Mouse (Mus musculus) lung, adult 2 months (tissue): ENCODE data around the gene Armc2. TPM values are rescaled to one million over a fixed set of nuclear protein-coding genes. Genes with fewer than 3 reads are reported as not detected.

Experiments
- DNase-seq: peaks from one replicate; pipeline ENCODE4 v3.0.0; 2022
- H3K4me1 ChIP-seq: fragments of 200-500 bp; 2 replicates; pipeline ENCODE4 v1.6.1; 2011; ENCODE audit warnings: low read length; ENCODE audit not compliant: control insufficient read depth, insufficient read depth
- H3K4me3 ChIP-seq: fragments of 200-500 bp; replicated peaks from 2 replicates; pipeline ENCODE3; 2011; ENCODE audit warnings: low read depth, mild to moderate bottlenecking, control low read depth, low read length; ENCODE audit errors: extremely low read depth
- CTCF ChIP-seq: fragments of 200-500 bp; IDR thresholded peaks from 2 replicates; pipeline ENCODE4 v1.5.1; 2011; ENCODE audit warnings: mild to moderate bottlenecking, low read length, control low read depth; ENCODE audit not compliant: insufficient read depth
- POLR2A ChIP-seq: fragments of 200-500 bp; IDR thresholded peaks from 2 replicates; pipeline ENCODE4 v1.6.1; 2011; ENCODE audit warnings: low read depth, mild to moderate bottlenecking, control low read depth, low read length, borderline replicate concordance; ENCODE audit errors: extremely low read depth
- WGBS: fragments of 180-500 bp; shearing (Covaris S2); methylation state at CpG from one replicate; pipeline ENCODE4 v1.1.7; 2018; 5-methylcytosine and 5-hydroxymethylcytosine counted together
- polyA plus RNA-seq: library from polyadenylated mRNA; depleted of rRNA; stranded (reverse); fragments of >200 nt; gene quantifications from 2 replicates; pipeline ENCODE4 v1.2.3, GENCODE M21; 2012; rRNA removed

Armc2 gene
- polyA plus RNA-seq, 1 experiment = 1.5 TPM

DNA sequence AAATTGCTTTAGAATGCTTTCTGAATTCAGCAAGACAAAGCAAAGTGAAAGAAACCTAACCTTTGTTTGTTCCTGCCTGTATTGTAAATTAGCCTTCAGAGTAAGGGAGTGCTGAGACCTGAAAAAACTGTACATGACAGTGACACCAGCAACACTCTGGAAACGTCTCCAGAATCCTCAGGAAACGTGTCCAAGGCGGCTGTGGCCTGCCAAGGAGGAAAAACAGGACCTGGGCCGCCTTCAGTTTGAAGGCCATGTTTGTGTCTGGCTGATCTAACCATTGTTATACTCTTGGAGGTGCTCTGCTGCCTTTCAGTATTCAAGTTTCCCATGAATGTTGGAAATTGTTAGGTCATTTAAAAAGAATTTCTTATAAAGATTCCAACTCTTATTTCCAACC lies 138.0 kb downstream of the Armc2 start:
- DNase-seq = no peak
- TF ChIP-seq CTCF (no peak), POLR2A (no peak)
- H3K4me3 ChIP-seq = no peak overlapping the region
- peaks cover 4% of the 10 kb centered on the region; the same call in 1 of the 2 replicates for H3K4me1 ChIP-seq
- WGBS = 32% methylated on average over 4 of the region's 4 CpGs

- TF ChIP-seq POLR2A (no peak), CTCF (no peak)
- DNase-seq = no peak
- Histone ChIP-seq H3K4me3 (no peak overlapping the region), H3K4me1 (peaks cover 4% of the 10 kb centered on the region; the same call in 1 of the 2 replicates)
- 62% methylated on average over 1 of the region's 1 CpGs for WGBS
Measured at GRCm38 (mm10) chr10:41879675-41880074, 138.6 kb downstream of the Armc2 start.

DNA sequence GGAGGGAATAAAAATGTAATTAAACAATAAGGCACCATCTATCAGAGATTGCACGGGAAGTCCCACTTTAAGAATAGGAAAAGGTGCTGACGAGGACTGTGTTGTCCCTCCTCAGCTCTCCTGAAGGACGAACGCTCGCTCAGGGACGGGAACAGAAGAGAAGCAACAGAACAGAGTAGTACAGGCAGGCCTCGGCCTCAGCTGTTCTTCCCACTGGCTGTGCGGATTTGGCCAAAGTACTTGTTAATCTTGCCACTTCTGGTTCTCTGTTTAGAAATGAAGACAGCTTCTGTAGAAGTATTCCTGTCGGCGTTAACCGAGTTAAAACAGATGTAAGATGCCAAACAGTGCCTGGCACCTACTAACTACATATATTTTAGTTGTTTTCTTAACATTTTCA lies 139.9 kb downstream of the Armc2 start:
- no peak for DNase-seq
- TF ChIP-seq CTCF (no peak), POLR2A (no peak)
- WGBS = 92% methylated on average over 11 of the region's 11 CpGs
- H3K4me1 ChIP-seq = peaks cover 2% of the 10 kb centered on the region; the same call in 1 of the 2 replicates
- H3K4me3 ChIP-seq = no peak overlapping the region

DNA sequence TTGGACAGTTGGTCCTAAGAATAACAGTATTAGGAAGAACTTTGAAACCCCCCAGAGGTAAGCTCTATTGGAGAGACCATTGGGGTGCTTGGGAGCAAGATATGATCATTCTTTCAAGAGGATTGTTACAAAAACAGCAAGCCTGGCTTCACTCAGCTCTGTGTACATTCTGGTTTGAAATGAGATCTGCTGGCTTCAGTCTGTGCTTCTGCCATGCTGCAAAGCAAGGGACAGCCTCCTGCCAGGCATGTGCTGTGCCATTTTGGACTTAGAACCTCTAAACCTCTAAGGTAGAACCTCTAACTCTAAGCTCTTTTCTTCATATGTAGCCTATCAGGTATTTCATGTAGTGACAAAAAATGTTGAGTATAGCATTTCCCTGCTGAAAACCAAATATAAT lies 142.6 kb downstream of the Armc2 start:
- TF ChIP-seq POLR2A = no peak
- TF ChIP-seq CTCF = no peak
- H3K4me3 ChIP-seq = no peak overlapping the region
- no peak for DNase-seq

GRCm38 (mm10) chr10:41871564-41871963 lies 146.7 kb downstream of the Armc2 start:
- no peak for TF ChIP-seq POLR2A
- TF ChIP-seq CTCF = no peak
- WGBS = 54% methylated on average over 2 of the region's 2 CpGs
- Histone ChIP-seq H3K4me1 (peaks cover 2% of the 10 kb centered on the region; the same call in 1 of the 2 replicates), H3K4me3 (no peak overlapping the region)
- no peak for DNase-seq

More for the DNA sequence above, 142.6 kb downstream of the Armc2 start:
- no peaks in the 10 kb centered on the region for H3K4me1 ChIP-seq

DNA sequence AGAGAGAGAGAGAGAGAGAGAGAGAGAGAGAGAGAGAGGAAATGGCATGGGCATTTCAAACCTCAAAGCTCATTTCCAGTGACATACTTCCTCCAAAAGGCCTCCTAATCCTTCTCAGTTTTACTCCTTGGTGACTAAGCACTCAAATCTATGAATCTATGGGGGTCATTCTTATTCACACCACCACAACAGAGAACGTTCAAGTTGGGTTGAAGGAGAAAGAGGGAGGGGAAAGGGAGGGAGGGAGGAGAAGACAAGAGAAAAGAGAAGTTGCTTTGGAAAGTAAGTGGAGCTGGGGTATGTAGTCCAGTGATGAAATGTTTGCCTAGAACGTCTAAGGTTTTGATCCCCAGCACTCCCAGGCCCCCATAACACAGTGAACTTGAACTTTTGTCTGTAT lies 148.1 kb downstream of the Armc2 start:
- H3K4me3 ChIP-seq = no peak overlapping the region
- TF ChIP-seq CTCF (no peak), POLR2A (no peak)
- 28% methylated on average over 2 of the region's 2 CpGs for WGBS
- no peak for DNase-seq
- H3K4me1 ChIP-seq = peaks cover 4% of the 10 kb centered on the region; the same call in 1 of the 2 replicates

DNA sequence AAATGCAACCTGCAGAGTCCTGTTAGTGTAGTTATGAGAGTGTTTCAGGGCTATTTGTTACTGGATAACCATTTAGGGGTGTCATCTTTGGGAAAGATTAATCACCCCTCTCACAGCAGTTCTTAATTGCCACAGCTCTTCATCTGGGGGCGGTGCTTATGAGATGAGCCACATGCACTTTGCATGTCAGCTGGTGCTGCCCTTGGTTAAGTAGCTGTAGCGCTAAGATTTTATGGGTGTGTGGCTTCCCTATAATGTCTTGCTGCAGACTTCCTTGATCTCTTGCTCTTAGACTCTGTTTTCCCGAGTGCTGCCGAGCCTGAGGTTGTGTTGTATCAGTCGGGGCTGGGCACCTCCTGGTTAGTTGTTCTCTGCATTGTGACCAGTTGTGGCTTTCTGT lies 150.3 kb downstream of the Armc2 start:
- 74% methylated on average over 5 of the region's 5 CpGs for WGBS

DNA sequence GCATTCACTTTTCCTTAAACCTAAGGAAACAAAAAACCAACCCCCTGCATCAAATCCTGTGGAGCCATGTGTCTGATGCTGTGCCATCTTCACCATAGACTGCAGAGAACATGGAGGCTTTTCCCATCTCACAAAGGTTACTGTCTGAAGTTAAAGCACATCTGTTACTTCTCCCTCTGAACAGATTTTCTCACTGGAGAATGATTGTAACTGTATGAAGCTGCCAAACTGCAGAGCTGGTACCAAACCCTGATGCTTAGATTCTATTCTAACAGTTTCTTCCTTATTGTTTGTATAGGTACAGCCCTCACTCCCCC lies 151.4 kb downstream of the Armc2 start:
- no peak for DNase-seq
- no peak for TF ChIP-seq POLR2A
- H3K4me1 ChIP-seq = peaks cover 4% of the 10 kb centered on the region; the same call in 1 of the 2 replicates
- no peak overlapping the region for H3K4me3 ChIP-seq

More for the DNA sequence above, 150.3 kb downstream of the Armc2 start:
- no peak overlapping the region for H3K4me3 ChIP-seq
- DNase-seq = no peak
- TF ChIP-seq CTCF (no peak), POLR2A (no peak)
- H3K4me1 ChIP-seq = peaks cover 4% of the 10 kb centered on the region; the same call in 1 of the 2 replicates

- peaks cover 4% of the 10 kb centered on the region; the same call in 1 of the 2 replicates for H3K4me1 ChIP-seq
- DNase-seq = no peak
- TF ChIP-seq CTCF (no peak), POLR2A (no peak)
- no peak overlapping the region for H3K4me3 ChIP-seq
- 30% methylated on average over 3 of the region's 3 CpGs for WGBS
Measured at GRCm38 (mm10) chr10:41866069-41866837, 152.0 kb downstream of the Armc2 start.

Other genes with a start within 250 kb of the Armc2 start
- gene Cep57l1, start 208.6 kb downstream of the Armc2 start, polyA plus RNA-seq = 0.79 and 1.4 TPM in 2 replicates
- gene Sesn1, start 208.5 kb downstream of the Armc2 start, polyA plus RNA-seq = 15.9 and 20.8 TPM in 2 replicates